Mouse (Mus musculus) spleen, postnatal 36 days (tissue): Measurements from ENCODE around the gene Acot6.
"Not testable (repeated sequence)": the region's sequence is repeated elsewhere in the genome, so short reads cannot be mapped to it uniquely, and the experiment has no call there.

Experiments used
- DNase-seq, 2 experiments: peaks; one replicate each; pipeline ENCODE4 v3.0.0; 2022; ENCODE audit warnings: low spot score in 2 of 2, mixed read lengths in 1 of 2

Gene Acot6

GRCm38 (mm10) chr12:84100604-84101492, at the start of gene Acot6:
TSS of gene Acot6 (plus strand) at chr12:84100654.
- DNase-seq: peak; percentile 14 to 18

GRCm38 (mm10) chr12:84050744-84051143, 49.7 kb upstream of the Acot6 start:
- DNase-seq: not testable (repeated sequence)

- DNase-seq: no peak
These were observed 48.4 kb upstream of the Acot6 start, which contains the start of gene Acot3 for GRCm38 (mm10) chr12:84051937-84052474. TSS of gene Acot3 (plus strand) at chr12:84052144.

- no peak for DNase-seq
These were observed 47.8 kb upstream of the Acot6 start for GRCm38 (mm10) chr12:84052609-84053008.

- DNase-seq: no peak
These were observed 47.3 kb upstream of the Acot6 start for GRCm38 (mm10) chr12:84053173-84053572.

GRCm38 (mm10) chr12:84053679-84054391, 46.6 kb upstream of the Acot6 start:
- DNase-seq: no peak

- DNase-seq: no peak
These were observed 39.5 kb upstream of the Acot6 start for GRCm38 (mm10) chr12:84060946-84061345.

- no peak for DNase-seq
These were observed 38.1 kb upstream of the Acot6 start for GRCm38 (mm10) chr12:84062336-84062735.

GRCm38 (mm10) chr12:84063228-84063627, 37.2 kb upstream of the Acot6 start:
- DNase-seq: no peak

GRCm38 (mm10) chr12:84063833-84064232, 36.6 kb upstream of the Acot6 start:
- DNase-seq: no peak

- DNase-seq: no peak
These were observed 35.8 kb upstream of the Acot6 start for GRCm38 (mm10) chr12:84064621-84065020.

- DNase-seq: no peak
These were observed 32.7 kb upstream of the Acot6 start for GRCm38 (mm10) chr12:84067752-84068151.

GRCm38 (mm10) chr12:84068296-84068695, 32.2 kb upstream of the Acot6 start:
- DNase-seq: no peak

GRCm38 (mm10) chr12:84068986-84069385, 31.5 kb upstream of the Acot6 start, which contains the start of gene Acot5:
TSS of gene Acot5 (plus strand) at chr12:84069325.
- no peak for DNase-seq

GRCm38 (mm10) chr12:84069582-84069981, 30.9 kb upstream of the Acot6 start:
- DNase-seq: peak in 1 of 2 experiments; percentile 12

- DNase-seq: no peak
These were observed 28.8 kb upstream of the Acot6 start for GRCm38 (mm10) chr12:84071696-84072095.

GRCm38 (mm10) chr12:84077371-84077990, 23.0 kb upstream of the Acot6 start:
- no peak for DNase-seq

- no peak for DNase-seq
These were observed 16.6 kb upstream of the Acot6 start for GRCm38 (mm10) chr12:84083842-84084241.

GRCm38 (mm10) chr12:84084581-84084980, 15.9 kb upstream of the Acot6 start:
- no peak for DNase-seq

- not testable (repeated sequence) for DNase-seq
These were observed 5.8 kb upstream of the Acot6 start for GRCm38 (mm10) chr12:84094666-84095065.

- no peak for DNase-seq
These were observed 849 bp upstream of the Acot6 start for GRCm38 (mm10) chr12:84099605-84100004.

- DNase-seq: no peak
These were observed 383 bp upstream of the Acot6 start for GRCm38 (mm10) chr12:84100071-84100470.
